14 mouse cellular contexts compared by ENCODE assay signal in the genomic region with DNA sequence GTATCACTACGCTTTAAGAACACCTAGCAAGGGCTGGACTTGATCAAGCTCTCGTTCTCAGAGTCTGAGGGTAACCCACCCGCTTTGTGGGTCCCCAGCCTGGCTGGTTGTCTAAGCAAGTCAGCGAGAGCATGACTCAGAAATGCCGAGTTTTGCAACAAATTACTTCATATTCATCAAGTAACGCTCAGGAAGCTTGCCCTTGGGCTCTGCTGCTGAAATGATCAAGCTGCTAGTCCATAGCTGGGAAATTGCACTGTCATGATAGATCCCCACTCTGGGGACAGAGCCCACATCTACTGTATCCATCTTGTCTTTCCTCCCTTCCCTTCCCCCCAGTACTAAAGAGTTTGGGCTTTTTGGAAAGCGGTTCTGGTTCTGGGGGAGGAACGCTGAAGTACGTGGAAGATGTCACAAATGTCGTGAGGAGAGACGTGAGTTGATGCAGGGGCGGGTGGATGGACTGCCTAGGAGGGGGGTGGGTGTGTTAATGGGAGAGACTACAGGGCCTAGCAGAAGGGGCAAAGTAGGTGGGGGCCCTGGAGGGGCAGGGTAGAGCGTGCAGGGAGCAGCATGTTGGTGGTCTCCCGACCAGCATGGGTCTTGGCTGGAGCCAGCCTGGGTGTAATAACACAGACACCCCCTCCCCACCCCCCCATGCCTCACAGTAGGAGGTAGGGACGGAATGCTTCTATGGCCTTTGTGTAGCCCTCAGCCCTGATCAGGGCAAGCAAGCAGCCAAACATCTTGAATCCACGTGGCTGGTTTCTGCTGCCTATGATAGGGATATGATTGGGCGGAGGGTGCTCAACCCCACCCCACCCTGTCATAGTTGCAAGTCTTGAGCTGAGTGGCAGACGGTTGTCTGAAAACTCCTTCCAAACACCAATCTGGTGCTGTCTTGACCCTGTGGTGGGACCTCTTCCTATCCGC. TPM values are rescaled to one million over a fixed set of nuclear protein-coding genes. Genes with fewer than 3 reads are reported as not detected.
DNase-seq lines count a peak whose midpoint lies in the region; ATAC-seq and TF ChIP-seq lines count a peak whose summit lies in the region.
"Had no signal": no experiment of that assay in that cellular context is flagged by ENCODE, and none has a peak within 500 bp of the region (broad histone marks: within the 10 kb centered on the region; RNA-seq: fewer than 3 reads in every experiment).

No protein-coding gene starts in this region.

- no peak for TF ChIP-seq CTCF in kidney, adult 2 months (conservative IDR thresholded peaks at IDR 0.05; ENCODE audit: insufficient read depth, insufficient read length, low read depth, low read length)

- H3K27me3 ChIP-seq in kidney, adult 2 months (replicated peaks; ENCODE audit: control insufficient read depth, insufficient read depth, low read length): no peaks in the 10 kb centered on the region
- no peaks in the 10 kb centered on the region for H3K27me3 ChIP-seq in hindbrain, embryonic 16.5 days (replicated peaks; ENCODE audit: control insufficient read depth, insufficient read depth, low read length)
- H3K27me3 ChIP-seq: neural tube, embryonic 15.5 days had no signal

- 72% methylated on average over 19 of the region's 19 CpGs for WGBS in kidney, adult 2 months
- WGBS in hindbrain, embryonic 16.5 days: 71% methylated on average over 18 of the region's 19 CpGs

- DNase-seq in kidney, adult 2 months: peak; percentile 35
- no peak for DNase-seq in kidney, postnatal 25 days
- peak; percentile 78 for DNase-seq in adrenal gland, adult 2 months
- DNase-seq in heart, postnatal 14 days: peak; percentile 17 to 32
- no peak for DNase-seq in frontal cortex, postnatal 10 days (ENCODE audit: low spot score in 2 of 2)
- DNase-seq: cerebellum, postnatal 10 days; thymus, postnatal 14 days had no signal

- H3K4me1 ChIP-seq in kidney, adult 2 months (ENCODE audit: control insufficient read depth, insufficient read depth, low read length): no peaks in the 10 kb centered on the region
- no peaks in the 10 kb centered on the region for H3K4me1 ChIP-seq in hindbrain, embryonic 16.5 days (ENCODE audit: control insufficient read depth, insufficient read depth, low read depth, low read length)
- H3K4me1 ChIP-seq: neural tube, embryonic 15.5 days had no signal

- H3K9ac ChIP-seq in hindbrain, embryonic 16.5 days (ENCODE audit: low read depth, low read length): no peak overlapping the region
- H3K9ac ChIP-seq: neural tube, embryonic 15.5 days had no signal

- ATAC-seq in megakaryocyte, adult 5-6 weeks (ENCODE audit: poor library complexity, severe bottlenecking): peak; percentile 95
- ATAC-seq in activated CD4-positive, CD25-positive, alpha-beta regulatory T cell, adult 4 months: no peak
- ATAC-seq in hindbrain, embryonic 16.5 days: no peak

- intact Hi-C loops in heart, postnatal 14 days (cut with DNase I): no loop called here

- H3K36me3 ChIP-seq in kidney, adult 2 months (ENCODE audit: control insufficient read depth, insufficient read depth, low read length): no peaks in the 10 kb centered on the region
- H3K36me3 ChIP-seq in hindbrain, embryonic 16.5 days (ENCODE audit: control insufficient read depth, insufficient read depth, low read length): no peaks in the 10 kb centered on the region
- H3K36me3 ChIP-seq: G1E; neural tube, embryonic 15.5 days had no signal

- H3K4me3 ChIP-seq in kidney, adult 2 months (ENCODE audit: insufficient read depth, low read depth, low read length): no peak overlapping the region
- H3K4me3 ChIP-seq in hindbrain, embryonic 16.5 days (ENCODE audit: low read length): no peak overlapping the region
- H3K4me3 ChIP-seq: neural tube, embryonic 15.5 days had no signal

- no peak overlapping the region for H3K27ac ChIP-seq in kidney, adult 2 months (ENCODE audit: insufficient read depth, low read depth, low read length)
- no peak overlapping the region for H3K27ac ChIP-seq in hindbrain, embryonic 16.5 days (ENCODE audit: low read depth, low read length)
- H3K27ac ChIP-seq: neural tube, embryonic 15.5 days had no signal

- H3K4me2 ChIP-seq in hindbrain, embryonic 16.5 days (ENCODE audit: low read length): no peak overlapping the region
- H3K4me2 ChIP-seq: neural tube, embryonic 15.5 days had no signal

- no peaks in the 10 kb centered on the region for H3K9me3 ChIP-seq in hindbrain, embryonic 16.5 days (ENCODE audit: control insufficient read depth, low read length)
- H3K9me3 ChIP-seq: G1E; neural tube, embryonic 15.5 days had no signal

- TF ChIP-seq POLR2A in kidney, adult 2 months (IDR thresholded peaks at IDR 0.05; ENCODE audit: low read depth, low read length): no peak

RNA-seq across cellular contexts. Expression of a gene that starts 11.5 kb away (rescaled TPM):
- polyA plus RNA-seq in kidney, adult 2 months (2012; rRNA removed): 0.23 and 0.41 TPM in 2 replicates
- total RNA-seq in adrenal gland, adult 2 months (2021): not detected
- polyA plus RNA-seq in adrenal gland, adult 2 months (2012; rRNA removed): 0.08 TPM in 1 of 2 replicates, not detected in the other
- total RNA-seq in heart, postnatal 14 days (2021): under 1 TPM in 1 of 2 experiments, not detected in 1; 0.12 TPM
- not detected in 2 replicates for total RNA-seq in megakaryocyte, adult 5-6 weeks (2015)
- not detected in 2 replicates for total RNA-seq in megakaryocyte, adult 5-6 weeks (2017)
- under 1 TPM in 1 of 2 experiments, not detected in 1; 0.44 TPM for polyA plus RNA-seq in activated CD4-positive, CD25-positive, alpha-beta regulatory T cell, adult 4 months (2017; shearing (Covaris generic))
- polyA plus RNA-seq in hindbrain, embryonic 16.5 days (2015; fragmentation: Nextera tagmentation; extraction: Ambion mirVana): 0.06 TPM in 1 of 2 replicates, not detected in the other
- total RNA-seq: G1E; liver, adult 2 months had no signal
- polyA plus RNA-seq: liver, adult 2 months had no signal

RNA-seq across cellular contexts. Expression of a gene that starts 13.2 kb away (rescaled TPM):
- 0.34 and 1.1 TPM in 2 replicates for polyA plus RNA-seq in kidney, adult 2 months (2012; rRNA removed)
- 10 to 100 TPM; 23.2 to 29.5 TPM for total RNA-seq in adrenal gland, adult 2 months (2021)
- polyA plus RNA-seq in adrenal gland, adult 2 months (2012; rRNA removed): 14.6 and 15.5 TPM in 2 replicates
- total RNA-seq in heart, postnatal 14 days (2021): not detected
- 2.5 TPM in 1 of 2 replicates, not detected in the other for total RNA-seq in megakaryocyte, adult 5-6 weeks (2015)
- 0.37 TPM in 1 of 2 replicates, not detected in the other for total RNA-seq in megakaryocyte, adult 5-6 weeks (2017)
- polyA plus RNA-seq in activated CD4-positive, CD25-positive, alpha-beta regulatory T cell, adult 4 months (2017; shearing (Covaris generic)): not detected
- polyA plus RNA-seq in hindbrain, embryonic 16.5 days (2015; fragmentation: Nextera tagmentation; extraction: Ambion mirVana): not detected in 2 replicates
- total RNA-seq: liver, adult 2 months had no signal
- polyA plus RNA-seq: G1E; heart, embryonic 14.5 days; liver, adult 2 months; neural tube, embryonic 15.5 days had no signal

RNA-seq across cellular contexts. Expression of a gene that starts 14.2 kb away (rescaled TPM):
- 13.3 and 19.0 TPM in 2 replicates for polyA plus RNA-seq in kidney, adult 2 months (2012; rRNA removed)
- 10 to 100 TPM; 14.9 to 16.4 TPM for total RNA-seq in adrenal gland, adult 2 months (2021)
- 22.8 and 32.0 TPM in 2 replicates for polyA plus RNA-seq in adrenal gland, adult 2 months (2012; rRNA removed)
- 1 to 10 TPM; 5.5 to 6.0 TPM for total RNA-seq in heart, postnatal 14 days (2021)
- total RNA-seq in megakaryocyte, adult 5-6 weeks (2015): 29.3 and 34.3 TPM in 2 replicates
- 20.8 and 24.4 TPM in 2 replicates for total RNA-seq in megakaryocyte, adult 5-6 weeks (2017)
- polyA plus RNA-seq in activated CD4-positive, CD25-positive, alpha-beta regulatory T cell, adult 4 months (2017; shearing (Covaris generic)): 1 to 10 TPM; 5.5 to 9.3 TPM
- polyA plus RNA-seq in hindbrain, embryonic 16.5 days (2015; fragmentation: Nextera tagmentation; extraction: Ambion mirVana): 0.94 and 1.2 TPM in 2 replicates
- polyA plus RNA-seq: G1E had no signal

RNA-seq across cellular contexts. Expression of a gene that starts 45.0 kb away (rescaled TPM):
- polyA plus RNA-seq in kidney, adult 2 months (2012; rRNA removed): 100 and 107 TPM in 2 replicates
- total RNA-seq in adrenal gland, adult 2 months (2021): 100 to 1,000 TPM; 128 to 145 TPM
- polyA plus RNA-seq in adrenal gland, adult 2 months (2012; rRNA removed): 122 and 138 TPM in 2 replicates
- 100 to 1,000 TPM; 104 to 107 TPM for total RNA-seq in heart, postnatal 14 days (2021)
- total RNA-seq in megakaryocyte, adult 5-6 weeks (2015): 6.9 and 7.0 TPM in 2 replicates
- 13.6 and 16.9 TPM in 2 replicates for total RNA-seq in megakaryocyte, adult 5-6 weeks (2017)
- polyA plus RNA-seq in activated CD4-positive, CD25-positive, alpha-beta regulatory T cell, adult 4 months (2017; shearing (Covaris generic)): 10 to 100 TPM; 40.4 to 82.9 TPM
- polyA plus RNA-seq in hindbrain, embryonic 16.5 days (2015; fragmentation: Nextera tagmentation; extraction: Ambion mirVana): 140 and 145 TPM in 2 replicates

Comparison
In these comparisons a context has a peak if more than half of its experiments do, and no peak if none do; other contexts are left out.
1. DNase-seq: peak in kidney, adult 2 months (single experiment), adrenal gland, adult 2 months (single experiment) and heart, postnatal 14 days (2 of 2); none in kidney, postnatal 25 days (0 of 2) and frontal cortex, postnatal 10 days (0 of 2).